Mouse (Mus musculus) cortical plate, adult 2 months (tissue): ENCODE results near the gene Gse1.

ENCODE experiments used
- CTCF ChIP-seq: fragments of 200-500 bp; IDR thresholded peaks from 2 replicates; pipeline ENCODE4 v1.5.1; 2011; ENCODE audit warnings: mild to moderate bottlenecking, control low read depth, low read length; ENCODE audit not compliant: insufficient read depth; ENCODE audit errors: extremely low read depth
- POLR2A ChIP-seq: fragments of 200-500 bp; IDR thresholded peaks from 2 replicates; pipeline ENCODE4 v1.6.1; 2011; ENCODE audit warnings: mild to moderate bottlenecking, low read length, control low read depth; ENCODE audit not compliant: insufficient read depth; ENCODE audit errors: extremely low read depth

DNA sequence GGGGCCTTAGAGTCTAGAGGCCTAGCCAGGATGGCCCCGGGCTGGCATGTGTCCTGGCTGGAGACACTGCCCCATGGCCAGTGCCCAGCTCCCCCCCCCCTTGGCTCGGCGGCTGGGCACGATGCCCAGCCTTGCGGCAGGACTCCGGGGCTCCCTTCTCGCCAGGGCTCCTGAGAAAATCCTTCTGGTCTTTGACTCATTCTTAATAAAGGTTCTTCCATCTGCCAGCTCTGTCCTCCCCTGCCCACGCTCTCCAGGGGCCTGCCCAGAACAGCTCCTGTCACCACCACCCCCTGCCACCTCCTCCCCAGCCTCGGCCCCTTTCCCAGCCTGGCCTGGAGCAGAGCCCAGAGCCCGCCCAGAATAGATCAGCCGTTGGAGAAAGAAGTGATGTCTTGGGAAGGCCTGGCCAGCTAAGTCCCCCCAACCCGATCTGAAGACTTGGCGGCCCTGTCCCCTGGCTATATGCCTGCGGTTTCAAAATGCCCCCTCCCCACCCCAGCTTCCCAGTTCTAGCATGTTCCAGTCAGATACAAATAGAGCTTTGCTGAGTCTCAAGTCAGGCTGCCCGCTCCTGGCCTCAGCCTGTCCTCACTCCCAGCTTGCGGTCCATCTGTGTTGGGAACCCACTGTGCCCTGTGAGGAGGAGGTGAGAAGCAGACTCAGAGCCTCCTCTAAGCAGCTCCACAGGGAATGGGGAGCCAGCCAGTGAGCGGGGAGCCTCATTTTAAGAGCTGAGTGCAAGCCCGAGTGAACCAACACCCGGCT, 154.4 kb downstream of the Gse1 start:
- TF ChIP-seq CTCF (no peak), POLR2A (no peak)
